Mouse (Mus musculus) lung, adult 2 months (tissue): ENCODE data around the gene Snx30.

Experiments
- CTCF ChIP-seq: fragments of 200-500 bp; IDR thresholded peaks from 2 replicates; pipeline ENCODE4 v1.5.1; 2011; ENCODE audit warnings: mild to moderate bottlenecking, low read length, control low read depth; ENCODE audit not compliant: insufficient read depth
- POLR2A ChIP-seq: fragments of 200-500 bp; IDR thresholded peaks from 2 replicates; pipeline ENCODE4 v1.6.1; 2011; ENCODE audit warnings: low read depth, mild to moderate bottlenecking, control low read depth, low read length, borderline replicate concordance; ENCODE audit errors: extremely low read depth

- no peak for TF ChIP-seq CTCF
- TF ChIP-seq POLR2A = no peak
Measured at GRCm38 (mm10) chr4:59829072-59829471, 23.4 kb downstream of the Snx30 start.
